Mouse (Mus musculus) bone marrow, adult 2 months (tissue): ENCODE data around the gene Tmem170. TPM values are rescaled to one million over a fixed set of nuclear protein-coding genes. Genes with fewer than 3 reads are reported as not detected.

Experiments
- H3K27ac ChIP-seq: fragments of 200-500 bp; 2 replicates; pipeline ENCODE4 v1.5.1; 2012; ENCODE audit warnings: low read depth, mild to moderate bottlenecking, control low read depth, inconsistent platforms, low read length; ENCODE audit not compliant: control insufficient read depth, poor library complexity, insufficient read depth
- H3K4me1 ChIP-seq: fragments of 200-500 bp; 2 replicates; pipeline ENCODE4 v1.6.1; 2011; ENCODE audit warnings: low read length; ENCODE audit not compliant: control insufficient read depth, insufficient read depth
- H3K4me3 ChIP-seq: fragments of 200-500 bp; replicated peaks from 2 replicates; pipeline ENCODE3; 2011; ENCODE audit warnings: mild to moderate bottlenecking, low read depth, low read length, control low read depth; ENCODE audit not compliant: control insufficient read depth
- CTCF ChIP-seq: fragments of 200-500 bp; IDR thresholded peaks from 2 replicates; pipeline ENCODE4 v1.5.1; 2011; ENCODE audit warnings: low read length, control low read depth; ENCODE audit not compliant: control insufficient read depth, insufficient read depth
- POLR2A ChIP-seq: fragments of 200-500 bp; IDR thresholded peaks from 2 replicates; pipeline ENCODE4 v1.6.1; 2011; ENCODE audit warnings: low read depth, mild to moderate bottlenecking, control low read depth, low read length, borderline replicate concordance; ENCODE audit not compliant: control insufficient read depth
- WGBS: fragments of 180-500 bp; shearing (Covaris S2); methylation state at CpG from one replicate; pipeline ENCODE4 v1.1.7; 2018; 5-methylcytosine and 5-hydroxymethylcytosine counted together
- polyA plus RNA-seq: library from polyadenylated mRNA; stranded (reverse); fragments of >200 nt; gene quantifications from 2 replicates; pipeline ENCODE4 v1.2.4, GENCODE M21; 2011; ENCODE audit warnings: low replicate concordance; ENCODE audit not compliant: missing spikeins, insufficient read depth, insufficient read length

The Tmem170 gene
- polyA plus RNA-seq = 2.1 and 5.0 TPM in 2 replicates

DNA sequence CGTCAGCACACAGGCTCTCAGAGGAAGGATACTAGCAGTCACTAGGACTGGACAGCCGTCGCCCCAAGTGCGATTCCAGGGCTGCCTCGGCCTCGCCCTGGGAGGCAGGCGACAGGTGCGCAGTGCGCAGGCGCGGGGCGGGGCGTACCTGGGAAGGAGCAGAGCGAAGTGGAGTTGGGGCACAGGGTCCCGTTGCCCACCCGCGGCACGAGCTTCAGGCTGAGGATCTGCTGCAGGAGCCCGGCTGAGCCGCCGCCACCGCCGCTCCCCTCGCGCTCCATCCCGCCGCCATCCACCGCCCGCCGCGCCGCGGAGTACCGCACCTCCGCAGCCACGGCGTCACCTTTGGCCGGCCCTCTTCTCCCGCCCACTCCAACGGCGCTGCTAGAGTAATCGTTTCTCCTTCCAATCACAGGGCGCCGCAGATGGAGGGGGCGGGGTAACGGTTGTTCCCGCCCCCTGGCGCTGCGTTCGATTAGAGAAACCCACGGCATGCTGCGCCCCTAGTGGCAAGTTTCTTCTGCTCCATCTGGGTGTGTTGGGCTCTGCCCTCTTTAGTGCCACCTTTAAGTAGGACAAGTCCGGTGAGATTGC is at the start of gene Tmem170:
TSS of gene Tmem170 (minus strand) at position 396 of the 594 bp plus-strand sequence.
- H3K27ac ChIP-seq = peak within 1 kb of the TSS; percentile 87
- under 1% methylated on average over 52 of the region's 53 CpGs for WGBS
- H3K4me1 ChIP-seq = no peaks in the 10 kb centered on the region; the same call in 1 of the 2 replicates
- peak; percentile 93 for TF ChIP-seq CTCF
- peak; percentile 84; the same call in 1 of the 2 replicates for TF ChIP-seq POLR2A
- H3K4me3 ChIP-seq = peak within 1 kb of the TSS; percentile 97

DNA sequence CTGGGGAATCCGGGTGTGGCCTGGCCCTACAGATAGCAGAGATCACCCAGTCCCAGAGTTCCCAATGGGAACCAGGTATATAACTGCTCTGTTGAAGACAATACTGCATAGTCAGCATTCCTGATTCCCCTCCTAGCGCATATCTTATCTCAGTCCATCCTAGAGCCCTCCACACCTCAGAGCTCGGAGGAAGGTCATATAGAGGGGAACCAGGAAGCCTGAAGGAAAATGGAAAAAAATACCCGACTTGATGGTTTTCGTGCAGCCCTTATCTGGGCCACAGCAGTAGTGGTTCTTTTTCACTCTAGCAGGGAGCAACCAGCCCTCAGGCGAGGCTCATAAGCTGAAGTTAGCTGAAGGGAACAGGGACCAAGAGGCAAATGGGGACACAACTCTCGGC is 48.4 kb upstream of the Tmem170 start:
- H3K4me1 ChIP-seq = peaks cover 2% of the 10 kb centered on the region; the same call in 1 of the 2 replicates
- TF ChIP-seq POLR2A (no peak), CTCF (no peak)
- no peak overlapping the region for H3K27ac ChIP-seq
- WGBS = 64% methylated on average over 7 of the region's 7 CpGs
- no peak overlapping the region for H3K4me3 ChIP-seq

DNA sequence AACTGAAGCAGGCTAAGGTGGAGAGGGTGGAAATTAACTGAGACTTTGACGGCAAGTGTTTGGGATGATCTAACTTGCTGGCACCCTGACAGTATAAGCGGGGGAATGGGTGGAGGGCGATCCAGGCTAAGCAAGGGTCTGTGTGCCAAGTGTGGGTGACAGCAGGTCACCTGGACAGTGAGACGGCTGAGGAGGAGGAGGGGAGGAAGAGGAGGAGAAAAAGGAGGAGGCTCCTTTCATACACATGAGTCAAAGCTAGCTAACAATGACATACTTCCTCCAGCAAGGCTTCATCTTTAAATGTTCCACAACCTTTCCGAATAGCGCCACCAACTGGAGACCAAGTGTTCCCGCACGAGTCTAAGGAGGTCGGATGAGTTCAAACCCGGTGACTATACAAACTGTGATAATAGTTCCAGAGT is 46.8 kb upstream of the Tmem170 start:
- H3K4me3 ChIP-seq = peak overlapping the region; percentile 43
- peaks cover 2% of the 10 kb centered on the region; the same call in 1 of the 2 replicates for H3K4me1 ChIP-seq
- WGBS = 22% methylated on average over 10 of the region's 10 CpGs
- peak; percentile 53 for TF ChIP-seq CTCF
- no peak for TF ChIP-seq POLR2A
- peak overlapping the region; percentile 25; the same call in 1 of the 2 replicates for H3K27ac ChIP-seq

DNA sequence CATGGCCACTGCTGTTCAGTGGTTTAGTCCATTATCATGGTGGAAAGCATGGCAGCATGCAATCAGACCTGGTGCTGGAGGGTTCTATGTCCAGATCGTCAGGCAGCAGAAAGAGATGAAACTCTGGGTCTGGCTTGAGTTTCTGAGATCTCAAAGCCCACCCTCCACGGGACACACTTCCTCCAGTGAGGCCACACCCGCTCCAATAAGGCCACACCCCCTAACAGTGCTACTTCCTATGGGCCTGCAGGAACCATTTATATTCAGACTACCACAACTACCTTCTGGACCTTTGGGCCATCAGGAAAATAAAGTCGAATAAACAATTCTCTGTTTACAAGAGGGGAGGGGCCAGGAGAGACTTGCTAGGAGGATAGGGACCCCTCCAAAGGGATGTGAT is 44.4 kb upstream of the Tmem170 start:
- no peak overlapping the region for H3K27ac ChIP-seq
- H3K4me3 ChIP-seq = no peak overlapping the region
- 61% methylated on average over 4 of the region's 4 CpGs for WGBS
- peaks cover 2% of the 10 kb centered on the region; the same call in 1 of the 2 replicates for H3K4me1 ChIP-seq
- TF ChIP-seq POLR2A (no peak), CTCF (no peak)

DNA sequence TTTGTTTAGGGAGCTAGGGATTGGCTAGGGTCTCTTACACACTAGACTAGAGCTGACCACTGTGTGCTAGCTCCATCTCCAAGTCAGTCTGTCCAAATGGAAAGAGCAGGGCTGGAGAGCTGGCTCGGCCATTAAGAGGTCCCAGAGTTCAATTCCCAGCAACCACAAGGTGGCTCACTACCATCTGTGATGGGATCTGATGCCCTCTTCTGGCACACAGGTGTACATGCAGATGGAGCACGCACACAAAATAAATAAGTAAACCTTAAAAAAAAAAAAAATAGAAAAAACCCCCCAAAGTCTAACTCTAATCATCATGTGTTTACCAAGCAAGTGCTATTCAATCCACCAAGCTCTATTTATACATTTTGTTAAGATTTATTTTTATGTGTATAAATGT is 43.1 kb upstream of the Tmem170 start:
- Histone ChIP-seq H3K27ac (no peak overlapping the region), H3K4me3 (no peak overlapping the region), H3K4me1 (peaks cover 2% of the 10 kb centered on the region; the same call in 1 of the 2 replicates)
- no peak for TF ChIP-seq POLR2A
- peak; percentile 57 for TF ChIP-seq CTCF
- 87% methylated on average over 2 of the region's 2 CpGs for WGBS

DNA sequence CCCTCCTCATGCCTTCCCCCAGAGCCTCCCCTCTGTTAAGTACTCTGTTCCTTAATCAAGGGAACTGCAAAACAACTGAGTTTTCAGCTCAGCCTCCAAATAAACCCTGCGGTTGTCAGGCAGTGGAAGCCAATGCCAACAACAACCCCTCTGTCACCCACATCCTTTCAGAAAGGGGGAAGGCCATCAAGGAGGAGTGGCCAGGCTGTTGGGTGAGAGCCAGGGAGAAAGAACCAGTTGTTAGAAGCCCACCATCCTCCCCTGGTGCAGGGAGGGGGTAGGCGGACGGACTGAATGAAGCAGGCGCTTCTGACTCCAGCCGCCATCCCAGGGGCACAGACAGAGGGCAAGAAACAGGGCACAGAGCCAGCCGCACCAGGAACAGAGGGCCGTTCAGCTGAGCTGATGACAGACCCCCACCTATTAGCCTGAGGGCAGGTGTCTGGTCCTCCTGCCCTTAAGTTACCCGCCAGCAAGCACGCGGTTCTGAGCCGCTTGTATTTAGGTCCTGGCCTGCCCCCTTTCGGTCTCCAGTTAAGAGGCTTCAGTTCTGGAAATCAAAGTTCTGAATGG is 36.4 kb upstream of the Tmem170 start:
- H3K27ac ChIP-seq = no peak overlapping the region
- no peak for TF ChIP-seq POLR2A
- TF ChIP-seq CTCF = no peak
- no peaks in the 10 kb centered on the region for H3K4me1 ChIP-seq
- H3K4me3 ChIP-seq = no peak overlapping the region
- WGBS = 36% methylated on average over 12 of the region's 12 CpGs

DNA sequence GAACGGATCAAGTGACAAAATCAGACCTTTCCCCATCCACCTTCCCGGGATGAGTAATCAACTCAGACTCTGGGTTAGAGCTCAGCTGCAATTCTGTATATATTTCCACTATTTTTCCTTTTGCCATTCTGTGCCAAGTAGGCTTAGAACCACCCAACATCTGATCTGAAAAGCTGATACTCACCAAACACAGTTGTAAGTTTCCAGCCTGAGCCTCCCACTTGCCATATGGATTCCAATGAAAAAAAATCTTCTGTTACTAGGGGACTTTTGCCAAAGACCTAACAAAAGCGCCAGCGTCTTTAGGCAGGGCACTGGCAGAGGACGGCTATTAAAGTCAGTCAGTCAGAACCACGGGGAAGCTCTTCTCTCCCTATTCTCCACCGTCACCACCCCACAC is 35.0 kb upstream of the Tmem170 start:
- Histone ChIP-seq H3K27ac (no peak overlapping the region), H3K4me1 (no peaks in the 10 kb centered on the region), H3K4me3 (no peak overlapping the region)
- whole genome bisulfite sequencing = 61% methylated on average over 7 of the region's 7 CpGs
- TF ChIP-seq POLR2A (no peak), CTCF (no peak)

DNA sequence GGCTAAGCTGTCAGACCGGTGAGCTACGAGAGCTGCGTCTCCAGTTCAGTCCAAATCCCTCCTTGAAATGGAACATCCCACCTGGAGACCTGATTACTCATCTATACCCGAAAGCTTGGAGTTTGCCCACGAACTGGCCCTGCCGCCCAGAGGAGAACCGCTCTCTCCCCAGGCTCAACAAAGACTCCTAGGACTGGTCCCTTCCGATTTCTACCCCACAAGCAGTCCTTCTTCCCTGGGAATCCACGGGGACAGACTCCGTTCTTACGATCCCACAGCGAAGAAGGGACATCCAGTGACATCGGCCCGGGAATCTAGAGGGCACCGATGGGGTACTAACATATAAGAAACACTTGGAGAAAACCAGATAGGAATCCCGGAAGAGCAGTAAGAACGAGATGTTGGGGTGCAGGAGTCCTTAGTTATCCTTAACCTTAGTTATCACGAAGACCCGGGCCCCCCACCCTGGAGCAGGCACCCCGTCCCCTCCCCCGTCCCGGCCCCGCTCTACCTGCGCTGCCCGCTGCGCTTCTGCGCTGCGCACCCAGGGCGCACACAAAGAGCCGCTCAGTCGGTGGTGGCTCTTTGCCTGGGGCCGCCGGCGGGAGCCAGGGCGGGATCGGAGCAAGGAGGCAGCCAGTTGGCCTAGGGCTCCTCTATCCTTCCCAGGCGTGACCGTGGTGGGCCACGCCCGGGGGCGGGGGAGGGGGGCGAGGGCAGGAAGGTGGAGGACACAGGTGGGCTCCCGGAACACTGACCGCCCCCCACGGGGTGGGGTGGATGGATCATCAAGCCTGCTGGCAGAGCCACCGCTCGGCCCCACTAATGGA is 33.3 kb upstream of the Tmem170 start, which contains the start of gene Chst5:
TSS of gene Chst5 (minus strand) at position 827 of the 830 bp plus-strand sequence.
- H3K27ac ChIP-seq = no peak within 1 kb of the TSS
- no peaks in the 10 kb centered on the region for H3K4me1 ChIP-seq
- H3K4me3 ChIP-seq = no peak within 1 kb of the TSS
- no peak for TF ChIP-seq CTCF
- TF ChIP-seq POLR2A = no peak
- 15% methylated on average over 47 of the region's 47 CpGs for WGBS
